Mouse (Mus musculus): ENCODE data around the gene Ahcyl2. TPM values are rescaled to one million over a fixed set of nuclear protein-coding genes. Genes with fewer than 3 reads are reported as not detected.

The Ahcyl2 gene
- polyA plus RNA-seq, 1 experiment from 2014 or later, result 17.3 TPM

DNA sequence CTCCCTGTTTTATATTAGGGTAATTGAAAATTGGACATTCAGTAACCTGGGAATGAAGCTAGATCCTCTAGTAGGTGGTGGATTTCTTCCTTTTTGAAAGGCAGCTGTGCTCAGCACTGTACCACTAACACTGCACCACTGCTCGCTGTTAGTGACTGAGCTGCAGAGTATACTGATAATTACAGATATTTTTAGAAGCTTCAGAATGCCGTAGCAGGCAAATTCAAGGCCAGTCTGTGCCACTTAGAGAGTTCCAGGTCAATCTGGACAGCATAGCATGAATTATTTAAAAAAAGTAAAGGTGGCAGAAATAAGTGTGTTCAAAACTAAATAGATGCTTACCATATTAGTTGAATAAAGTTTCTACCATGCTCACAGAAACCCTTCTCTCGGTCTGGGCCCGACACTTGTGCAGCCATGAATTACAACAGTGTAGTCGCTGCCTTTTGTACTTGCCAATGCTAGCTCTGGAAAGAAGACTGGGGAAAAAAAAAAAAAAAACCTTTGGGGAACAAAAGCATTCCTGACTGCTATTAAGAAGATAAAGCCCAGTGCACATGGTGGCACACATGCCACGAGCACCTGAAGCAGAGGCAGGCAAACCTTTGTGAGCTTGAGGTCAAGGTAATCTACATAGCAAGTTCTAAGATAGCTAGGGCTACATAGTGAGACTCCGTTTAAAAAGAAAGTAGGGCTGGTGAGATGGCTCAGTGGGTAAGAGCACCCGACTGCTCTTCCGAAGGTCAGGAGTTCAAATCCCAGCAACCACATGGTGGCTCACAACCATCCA, 99.3 kb downstream of the Ahcyl2 start:
- Histone ChIP-seq H3K9ac (no peak overlapping the region), H3K36me3 (peaks cover 19% of the 10 kb centered on the region), H3K4me3 (no peak overlapping the region), H3K4me2 (no peak overlapping the region), H3K9me3 (0 out of 2 replicates have a peak, but pooled peaks cover 3% of the 10 kb centered on the region), H3K4me1 (replicated peaks) (no peaks in the 10 kb centered on the region; the same call in 1 of the 2 replicates), H3K27me3 (no peaks in the 10 kb centered on the region), H3K27ac (replicated peaks) (no peak overlapping the region)
- no peak for ATAC-seq (ENCODE audit: low read depth)
- 62% methylated on average over 9 of the region's 9 CpGs for WGBS

DNA sequence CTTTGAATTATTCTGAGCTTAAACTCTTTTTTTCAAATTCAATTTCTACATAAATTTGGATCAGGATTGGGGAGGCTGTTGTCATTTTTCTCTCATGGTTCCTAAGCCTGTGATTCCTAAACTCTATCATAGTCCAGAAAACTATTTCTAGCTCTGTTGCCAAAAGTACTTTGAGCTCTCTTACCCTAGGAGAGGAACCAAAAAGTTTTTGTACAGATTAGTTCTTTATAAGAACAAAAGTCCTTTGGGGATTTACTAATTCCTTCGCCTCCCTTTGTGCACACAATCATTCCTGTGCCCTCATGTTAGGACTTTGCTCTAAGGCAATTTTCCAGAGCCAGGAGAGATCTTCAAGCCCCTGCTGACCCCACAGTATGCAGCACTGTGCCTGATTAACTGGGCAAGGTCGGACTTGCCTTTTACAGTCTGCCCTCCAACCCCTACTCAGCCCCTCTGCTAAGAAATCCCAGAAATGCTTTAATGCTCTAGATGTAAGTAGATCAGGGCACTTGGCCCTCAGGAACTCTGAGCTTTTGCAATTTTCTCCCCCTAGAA, 100.6 kb downstream of the Ahcyl2 start:
- Histone ChIP-seq H3K9me3 (no peaks in the 10 kb centered on the region), H3K36me3 (peaks cover 14% of the 10 kb centered on the region), H3K4me3 (no peak overlapping the region), H3K9ac (no peak overlapping the region), H3K4me2 (no peak overlapping the region), H3K27me3 (no peaks in the 10 kb centered on the region), H3K27ac (replicated peaks) (no peak overlapping the region), H3K4me1 (replicated peaks) (no peaks in the 10 kb centered on the region; the same call in 1 of the 2 replicates)
- no peak for ATAC-seq (ENCODE audit: low read depth)
- 92% methylated on average over 2 of the region's 2 CpGs for WGBS

DNA sequence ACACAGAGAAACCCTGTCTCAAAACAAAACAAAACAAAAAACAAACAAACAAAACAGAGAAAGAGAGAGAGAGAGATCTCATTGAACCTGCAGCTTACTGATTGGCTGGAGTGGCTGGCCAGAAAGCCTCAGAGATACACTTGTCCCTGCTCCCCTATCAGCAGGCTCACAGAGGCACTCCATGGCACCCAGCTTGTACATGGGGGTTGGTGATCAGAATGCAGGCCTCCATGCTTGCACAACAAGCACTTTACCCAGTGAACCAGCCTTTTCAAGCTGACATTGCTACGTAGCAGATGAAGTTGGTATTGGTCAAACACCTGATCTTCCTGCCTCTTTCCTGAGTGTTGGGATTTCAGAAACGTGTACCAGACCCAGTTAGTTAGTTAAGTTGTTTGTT, 105.8 kb downstream of the Ahcyl2 start:
- Histone ChIP-seq H3K36me3 (peaks cover 18% of the 10 kb centered on the region), H3K27me3 (no peaks in the 10 kb centered on the region), H3K9me3 (no peaks in the 10 kb centered on the region), H3K9ac (no peak overlapping the region), H3K4me2 (no peak overlapping the region), H3K27ac (replicated peaks) (no peak overlapping the region), H3K4me1 (replicated peaks) (no peaks in the 10 kb centered on the region; the same call in 1 of the 2 replicates), H3K4me3 (no peak overlapping the region)
- no peak for ATAC-seq (ENCODE audit: low read depth)
- 78% methylated on average over 2 of the region's 2 CpGs for WGBS

DNA sequence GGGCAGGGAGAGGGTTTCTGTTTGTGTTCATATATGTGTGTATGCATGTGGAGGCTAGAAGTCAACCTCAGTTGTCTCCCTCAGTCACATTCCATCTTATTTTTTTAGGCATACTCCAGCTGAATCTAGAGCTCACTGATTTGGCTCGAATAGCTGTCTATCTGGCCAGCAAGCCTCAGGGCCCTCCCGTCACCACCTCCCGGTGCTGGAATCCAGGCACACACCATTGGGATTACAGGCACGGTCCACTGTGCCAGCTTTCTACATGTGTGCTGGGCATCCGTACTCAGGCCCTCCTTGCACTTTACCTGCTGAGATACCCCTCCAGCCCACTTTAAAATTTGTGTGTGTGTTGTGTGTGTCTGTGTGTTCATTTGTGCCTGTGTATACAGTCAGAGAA, 107.8 kb downstream of the Ahcyl2 start:
- Histone ChIP-seq H3K27ac (replicated peaks) (no peak overlapping the region), H3K9ac (no peak overlapping the region), H3K36me3 (peaks cover 21% of the 10 kb centered on the region), H3K4me3 (no peak overlapping the region), H3K4me1 (replicated peaks) (no peaks in the 10 kb centered on the region), H3K27me3 (no peaks in the 10 kb centered on the region), H3K9me3 (no peaks in the 10 kb centered on the region), H3K4me2 (no peak overlapping the region)
- WGBS, result 93% methylated on average over 5 of the region's 5 CpGs
- ATAC-seq (ENCODE audit: low read depth), result no peak

DNA sequence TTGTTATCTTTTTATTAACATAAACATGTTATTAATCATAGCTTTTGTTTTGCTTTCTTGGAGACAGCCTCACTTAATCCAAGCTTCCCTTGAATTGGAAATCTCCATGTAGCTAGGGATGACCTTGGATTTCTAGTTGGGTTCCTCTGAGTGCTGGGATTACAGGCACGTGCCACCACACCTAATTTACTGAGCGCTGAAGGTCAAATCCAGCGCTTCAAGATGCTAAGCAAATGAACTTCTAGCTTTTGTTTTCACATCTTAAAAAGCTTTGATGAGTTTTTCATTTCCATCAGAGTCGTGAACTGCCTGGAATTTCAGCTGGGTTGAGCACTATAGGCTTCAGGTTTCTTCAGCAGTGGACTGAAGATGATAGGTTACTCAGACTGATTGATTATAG, 109.0 kb downstream of the Ahcyl2 start:
- Histone ChIP-seq H3K9me3 (no peaks in the 10 kb centered on the region), H3K4me1 (replicated peaks) (no peaks in the 10 kb centered on the region), H3K27ac (replicated peaks) (no peak overlapping the region), H3K9ac (no peak overlapping the region), H3K36me3 (peaks cover 18% of the 10 kb centered on the region), H3K27me3 (no peaks in the 10 kb centered on the region), H3K4me2 (no peak overlapping the region), H3K4me3 (no peak overlapping the region)
- ATAC-seq (ENCODE audit: low read depth), result no peak
- WGBS, result 92% methylated on average over 4 of the region's 4 CpGs

DNA sequence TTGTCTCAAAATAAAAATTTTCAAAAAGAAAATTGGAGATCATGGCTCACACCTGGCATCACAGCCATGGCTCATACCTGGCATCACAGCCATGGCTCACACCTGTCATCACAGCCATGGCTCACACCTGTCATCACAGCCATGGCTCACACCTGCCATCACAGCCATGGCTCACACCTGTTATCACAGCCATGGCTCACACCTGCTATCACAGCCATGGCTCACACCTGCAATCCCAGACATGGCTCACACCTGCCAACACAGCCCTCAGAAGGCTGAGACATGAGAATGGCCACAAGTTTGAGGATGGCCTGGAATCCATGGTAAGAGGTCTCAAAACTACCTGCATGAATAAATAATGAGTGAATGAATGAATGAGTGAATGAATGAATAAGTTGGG, 111.8 kb downstream of the Ahcyl2 start:
- H3K9ac ChIP-seq, result no peak overlapping the region
- ATAC-seq (ENCODE audit: low read depth), result no peak
- no peak overlapping the region for H3K4me3 ChIP-seq
- H3K4me2 ChIP-seq, result no peak overlapping the region
- no peaks in the 10 kb centered on the region for H3K27me3 ChIP-seq
- no peaks in the 10 kb centered on the region for H3K9me3 ChIP-seq
- peaks cover 21% of the 10 kb centered on the region for H3K36me3 ChIP-seq
- no peak overlapping the region for H3K27ac ChIP-seq (replicated peaks)
- H3K4me1 ChIP-seq (replicated peaks), result no peaks in the 10 kb centered on the region

DNA sequence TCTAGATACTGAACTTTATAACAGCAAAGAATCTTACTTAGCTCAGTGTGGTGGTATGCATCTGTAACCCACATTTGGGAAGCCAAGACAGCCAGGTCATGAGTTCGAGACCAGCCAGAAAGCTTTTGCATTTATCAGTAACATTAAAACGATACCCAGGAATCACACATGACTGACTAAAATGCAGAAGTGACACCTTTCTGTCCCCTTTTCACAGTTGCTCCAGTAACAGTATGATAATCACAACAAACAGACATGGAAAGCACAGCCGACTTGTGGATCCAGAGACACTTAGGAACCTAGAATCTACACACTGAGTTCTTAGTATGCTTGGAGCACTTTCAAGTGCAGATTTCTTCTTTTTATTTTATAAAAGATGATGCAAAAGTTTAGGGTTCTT, 113.0 kb downstream of the Ahcyl2 start:
- Histone ChIP-seq H3K27me3 (no peaks in the 10 kb centered on the region), H3K9me3 (no peaks in the 10 kb centered on the region)

DNA sequence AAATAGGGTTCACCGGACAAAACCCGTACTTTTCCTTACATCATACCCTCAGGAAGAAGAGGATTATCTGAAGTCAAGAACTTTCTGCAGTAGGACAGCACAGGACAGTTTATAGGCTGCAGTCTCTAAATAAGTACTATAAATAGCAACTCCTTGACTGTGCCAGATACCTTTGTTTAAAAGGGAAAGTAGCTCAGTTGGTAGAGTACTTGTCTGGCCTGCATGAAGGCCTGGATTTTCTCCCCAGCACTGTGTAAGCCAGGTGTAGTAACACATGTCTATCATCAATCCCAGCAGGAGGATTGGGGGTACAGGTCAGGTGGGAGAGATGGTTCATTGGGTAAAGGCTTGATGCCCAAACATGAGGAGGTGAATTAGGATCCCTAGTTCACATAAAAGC, 114.1 kb downstream of the Ahcyl2 start:
- ATAC-seq (ENCODE audit: low read depth), result no peak
- Histone ChIP-seq H3K4me1 (replicated peaks) (no peaks in the 10 kb centered on the region), H3K9ac (no peak overlapping the region), H3K4me2 (no peak overlapping the region), H3K27ac (replicated peaks) (no peak overlapping the region), H3K36me3 (peaks cover 27% of the 10 kb centered on the region), H3K9me3 (no peaks in the 10 kb centered on the region), H3K27me3 (no peaks in the 10 kb centered on the region), H3K4me3 (no peak overlapping the region)
- 80% methylated on average over 2 of the region's 2 CpGs for WGBS

More for the DNA sequence above, 113.0 kb downstream of the Ahcyl2 start:
- 94% methylated on average over 3 of the region's 3 CpGs for WGBS
- no peak overlapping the region for H3K9ac ChIP-seq
- ATAC-seq (ENCODE audit: low read depth), result no peak
- no peak overlapping the region for H3K27ac ChIP-seq (replicated peaks)
- no peak overlapping the region for H3K4me2 ChIP-seq
- no peak overlapping the region for H3K4me3 ChIP-seq
- no peaks in the 10 kb centered on the region for H3K4me1 ChIP-seq (replicated peaks)
- peaks cover 21% of the 10 kb centered on the region for H3K36me3 ChIP-seq

DNA sequence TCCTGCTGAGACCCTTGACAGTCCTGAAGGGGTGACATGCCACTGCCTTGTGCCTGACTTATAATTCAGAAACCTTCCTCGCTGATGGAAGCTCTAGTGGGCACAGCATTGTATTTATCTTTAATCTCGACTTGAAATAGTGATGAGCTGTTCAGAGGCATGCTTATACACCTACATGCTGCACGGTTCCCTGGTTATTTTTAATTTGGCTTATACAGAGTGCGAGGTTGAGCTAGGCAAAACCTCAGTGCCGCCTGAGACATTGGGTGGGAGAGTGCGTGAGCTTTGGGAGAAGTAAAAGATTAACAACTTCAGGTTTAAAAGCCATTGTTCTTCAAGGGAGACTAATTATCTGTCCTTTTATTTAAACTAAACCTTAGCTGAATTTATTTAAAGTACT, 115.1 kb downstream of the Ahcyl2 start:
- peaks cover 27% of the 10 kb centered on the region for H3K36me3 ChIP-seq
- H3K27ac ChIP-seq (replicated peaks), result no peak overlapping the region
- no peak overlapping the region for H3K4me3 ChIP-seq
- H3K4me1 ChIP-seq (replicated peaks), result no peaks in the 10 kb centered on the region
- no peak for ATAC-seq (ENCODE audit: low read depth)
- H3K9ac ChIP-seq, result no peak overlapping the region
- no peaks in the 10 kb centered on the region for H3K27me3 ChIP-seq
- H3K4me2 ChIP-seq, result no peak overlapping the region
- 66% methylated on average over 6 of the region's 6 CpGs for WGBS
- no peaks in the 10 kb centered on the region for H3K9me3 ChIP-seq

DNA sequence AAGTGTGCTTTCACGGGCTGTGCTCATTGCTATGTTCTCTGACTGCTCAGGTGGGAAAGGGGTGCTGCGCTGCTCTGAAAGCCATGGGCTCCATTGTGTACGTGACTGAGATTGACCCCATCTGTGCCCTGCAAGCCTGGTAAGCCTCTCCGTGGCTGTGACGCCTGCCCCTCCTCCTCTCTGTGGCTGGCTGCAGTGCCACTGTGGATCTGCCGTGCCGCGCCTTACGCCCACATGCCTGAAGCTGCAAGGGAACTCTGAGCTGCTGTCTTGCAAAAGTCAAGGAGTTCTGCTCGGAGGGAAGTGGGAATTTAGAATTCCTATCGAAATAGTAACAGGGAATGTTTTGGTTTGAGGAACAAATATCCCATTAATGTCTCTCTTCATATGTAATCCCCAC, 123.3 kb downstream of the Ahcyl2 start:
- Histone ChIP-seq H3K9me3 (no peaks in the 10 kb centered on the region), H3K27ac (replicated peaks) (no peak overlapping the region), H3K9ac (no peak overlapping the region), H3K4me3 (no peak overlapping the region), H3K36me3 (peaks cover 10% of the 10 kb centered on the region; the same call in 1 of the 2 replicates), H3K4me2 (no peak overlapping the region), H3K27me3 (no peaks in the 10 kb centered on the region), H3K4me1 (replicated peaks) (no peaks in the 10 kb centered on the region)
- 76% methylated on average over 11 of the region's 11 CpGs for WGBS
- ATAC-seq (ENCODE audit: low read depth), result no peak

DNA sequence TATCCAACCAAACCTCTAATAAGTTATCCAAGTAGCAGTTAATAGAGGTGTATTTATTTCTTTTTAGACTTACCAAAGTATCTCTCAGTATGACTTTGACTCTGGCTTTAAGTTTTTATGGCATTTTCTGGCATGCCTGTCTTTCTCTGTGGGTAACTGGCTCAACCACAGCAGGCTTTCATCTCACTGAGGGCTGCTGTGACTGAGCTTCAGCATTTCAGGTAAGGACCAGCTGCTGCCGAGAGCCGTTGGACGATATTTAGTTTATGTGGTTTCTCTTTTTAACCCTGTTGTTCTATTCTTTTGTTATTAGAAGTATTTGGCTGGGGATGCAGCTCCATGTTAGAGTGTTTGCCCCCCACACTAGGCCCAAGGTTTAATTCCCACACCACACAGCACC, 129.2 kb downstream of the Ahcyl2 start:
- Histone ChIP-seq H3K27me3 (no peaks in the 10 kb centered on the region), H3K36me3 (peaks cover 23% of the 10 kb centered on the region), H3K4me3 (no peak overlapping the region), H3K9ac (no peak overlapping the region), H3K4me1 (replicated peaks) (no peaks in the 10 kb centered on the region), H3K27ac (replicated peaks) (no peak overlapping the region), H3K4me2 (no peak overlapping the region), H3K9me3 (no peaks in the 10 kb centered on the region)
- 94% methylated on average over 3 of the region's 3 CpGs for WGBS
- ATAC-seq (ENCODE audit: low read depth), result no peak

DNA sequence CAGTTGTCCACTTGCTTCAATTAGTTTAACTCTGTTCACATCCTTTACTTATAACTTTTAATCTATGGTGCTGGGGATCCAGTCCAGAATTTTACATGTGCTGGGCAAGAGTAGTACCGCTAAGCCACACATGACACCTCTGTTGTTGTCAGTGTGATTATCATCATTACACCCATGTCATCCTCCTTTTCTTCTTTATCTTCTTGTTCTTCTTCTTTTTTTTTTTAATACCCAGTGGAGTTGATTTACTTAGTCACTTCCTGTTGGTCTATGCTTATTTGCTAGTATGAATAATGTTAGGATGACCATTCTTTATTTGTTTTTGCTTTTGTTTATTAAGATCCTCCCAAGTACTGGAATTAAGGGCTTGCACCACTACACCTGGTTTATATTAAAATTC, 133.6 kb downstream of the Ahcyl2 start:
- Histone ChIP-seq H3K4me1 (replicated peaks) (peaks cover 3% of the 10 kb centered on the region; the same call in 1 of the 2 replicates), H3K36me3 (peaks cover 29% of the 10 kb centered on the region), H3K9ac (no peak overlapping the region), H3K4me2 (no peak overlapping the region), H3K27me3 (no peaks in the 10 kb centered on the region), H3K27ac (replicated peaks) (no peak overlapping the region), H3K9me3 (no peaks in the 10 kb centered on the region), H3K4me3 (no peak overlapping the region)
- no peak for ATAC-seq (ENCODE audit: low read depth)
- WGBS, result 98% methylated on average over 1 of the region's 1 CpGs

DNA sequence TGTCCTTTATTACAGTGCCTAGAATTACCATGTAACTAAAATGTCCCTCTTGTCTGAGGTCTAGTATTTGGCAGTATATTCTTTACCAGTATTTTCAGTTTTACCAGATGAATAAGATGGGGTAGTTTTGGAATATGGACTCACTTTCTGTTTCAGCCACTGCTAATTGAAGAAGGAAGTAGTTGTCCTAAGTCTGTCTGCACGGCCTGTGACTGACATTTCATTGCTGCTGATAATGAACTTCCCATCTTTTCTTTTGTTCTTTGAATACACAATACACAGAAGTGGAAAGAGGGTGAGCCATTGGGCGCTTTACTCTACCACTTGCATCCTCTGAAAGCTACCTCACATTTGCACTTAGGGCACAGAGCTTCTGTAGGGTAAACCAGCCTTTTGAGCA, 134.4 kb downstream of the Ahcyl2 start:
- Histone ChIP-seq H3K4me3 (no peak overlapping the region), H3K27ac (replicated peaks) (no peak overlapping the region), H3K4me2 (no peak overlapping the region), H3K9ac (no peak overlapping the region), H3K27me3 (no peaks in the 10 kb centered on the region), H3K4me1 (replicated peaks) (peaks cover 3% of the 10 kb centered on the region; the same call in 1 of the 2 replicates), H3K36me3 (peaks cover 28% of the 10 kb centered on the region), H3K9me3 (no peaks in the 10 kb centered on the region)
- ATAC-seq (ENCODE audit: low read depth), result no peak
- WGBS, result 79% methylated on average over 2 of the region's 2 CpGs

All from neural tube, embryonic 13.5 days (tissue).